22 mouse cellular contexts compared by ENCODE assay signal in the genomic region with DNA sequence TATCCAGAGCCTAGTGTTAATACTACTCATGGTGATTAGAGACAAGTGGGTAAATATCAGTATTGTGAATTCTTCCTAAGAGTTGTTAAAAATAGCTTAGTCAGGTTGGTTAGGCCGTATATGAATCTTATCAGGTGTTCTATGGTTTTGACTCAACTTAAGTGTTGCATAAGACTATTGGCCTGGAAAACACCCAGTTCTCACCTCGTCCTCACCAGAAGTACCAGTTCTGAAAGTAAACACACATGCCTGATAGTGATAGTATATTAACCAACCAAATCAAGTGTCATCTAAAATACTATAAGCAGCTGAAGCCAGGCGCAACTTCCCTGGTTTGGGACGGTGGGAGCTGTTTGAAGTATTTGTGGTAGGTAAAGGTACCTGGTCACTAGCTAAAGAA.
A peak's percentile ranks its signal among the peaks of the same experiment; 100 is the strongest.
DNase-seq lines count a peak whose midpoint lies in the region; ATAC-seq lines count a peak whose summit lies in the region.
"Had no signal": no experiment of that assay in that cellular context is flagged by ENCODE, and none has a peak within 500 bp of the region (broad histone marks: within the 10 kb centered on the region; RNA-seq: fewer than 3 reads in every experiment).

No protein-coding gene starts in this region.

- no peaks in the 10 kb centered on the region for H3K36me3 ChIP-seq in lung, embryonic 16.5 days (ENCODE audit: control insufficient read depth, insufficient read depth, low read length)
- no peaks in the 10 kb centered on the region for H3K36me3 ChIP-seq in intestine, embryonic 16.5 days (ENCODE audit: control insufficient read depth, insufficient read depth, low read length)
- no peaks in the 10 kb centered on the region for H3K36me3 ChIP-seq in stomach, embryonic 14.5 days (ENCODE audit: control insufficient read depth, insufficient read depth, low read length)
- H3K36me3 ChIP-seq in neural tube, embryonic 15.5 days = no peaks in the 10 kb centered on the region
- H3K36me3 ChIP-seq: forebrain, embryonic 12.5 days; heart, embryonic 15.5 days; limb, embryonic 12.5 days; liver, embryonic 15.5 days had no signal

- ATAC-seq in lung, embryonic 16.5 days (ENCODE audit: low read depth) = peak; percentile 54; the same call in 1 of the 2 replicates
- peak; percentile 91 for ATAC-seq in intestine, embryonic 16.5 days
- ATAC-seq in stomach, embryonic 14.5 days (ENCODE audit: insufficient number of reproducible peaks, insufficient read depth, low FRiP score, low read depth) = peak; percentile 79
- ATAC-seq in neural tube, embryonic 15.5 days (ENCODE audit: low FRiP score) = no peak
- ATAC-seq in erythroblast, adult 5-6 weeks (replicated peaks; ENCODE audit: low FRiP score, poor library complexity, severe bottlenecking) = no peak
- ATAC-seq: inflammation-experienced regulatory T-cells, adult 6 months had no signal

- 59% methylated on average over 4 of the region's 4 CpGs for WGBS in lung, embryonic 16.5 days
- WGBS in intestine, embryonic 16.5 days = 51% methylated on average over 4 of the region's 4 CpGs
- WGBS in stomach, embryonic 14.5 days = 55% methylated on average over 4 of the region's 4 CpGs
- WGBS in neural tube, embryonic 15.5 days = 91% methylated on average over 4 of the region's 4 CpGs

- no peaks in the 10 kb centered on the region for H3K9me3 ChIP-seq in lung, embryonic 16.5 days (ENCODE audit: control insufficient read depth, low read length)
- H3K9me3 ChIP-seq in intestine, embryonic 16.5 days (ENCODE audit: control insufficient read depth, low read length) = no peaks in the 10 kb centered on the region
- H3K9me3 ChIP-seq in stomach, embryonic 14.5 days (ENCODE audit: control insufficient read depth, low read depth, low read length) = no peaks in the 10 kb centered on the region
- no peaks in the 10 kb centered on the region for H3K9me3 ChIP-seq in neural tube, embryonic 15.5 days (replicated peaks)
- H3K9me3 ChIP-seq: forebrain, embryonic 12.5 days; heart, embryonic 15.5 days; limb, embryonic 12.5 days; liver, embryonic 15.5 days; megakaryocyte, embryonic 14.5 days had no signal

- no peak overlapping the region for H3K4me3 ChIP-seq in lung, embryonic 16.5 days (ENCODE audit: low read length)
- no peak overlapping the region for H3K4me3 ChIP-seq in intestine, embryonic 16.5 days (ENCODE audit: low read length)
- H3K4me3 ChIP-seq in stomach, embryonic 14.5 days (ENCODE audit: low read depth, low read length) = no peak overlapping the region
- no peak overlapping the region for H3K4me3 ChIP-seq in neural tube, embryonic 15.5 days (replicated peaks)
- H3K4me3 ChIP-seq: forebrain, embryonic 12.5 days; heart, embryonic 15.5 days; limb, embryonic 12.5 days; liver, embryonic 15.5 days; megakaryocyte, embryonic 14.5 days had no signal

- no peak overlapping the region for H3K9ac ChIP-seq in lung, embryonic 16.5 days (ENCODE audit: low read length)
- H3K9ac ChIP-seq in intestine, embryonic 16.5 days (ENCODE audit: low read depth, low read length) = no peak overlapping the region
- no peak overlapping the region for H3K9ac ChIP-seq in stomach, embryonic 14.5 days (replicated peaks; ENCODE audit: low read depth, low read length)
- H3K9ac ChIP-seq in neural tube, embryonic 15.5 days (replicated peaks) = no peak overlapping the region
- H3K9ac ChIP-seq: forebrain, embryonic 12.5 days; heart, embryonic 15.5 days; hindbrain, embryonic 14.5 days; limb, embryonic 12.5 days; liver, embryonic 15.5 days had no signal

- H3K27me3 ChIP-seq in lung, embryonic 16.5 days (ENCODE audit: control insufficient read depth, insufficient read depth, low read depth, low read length) = no peaks in the 10 kb centered on the region
- H3K27me3 ChIP-seq in intestine, embryonic 16.5 days (replicated peaks; ENCODE audit: control insufficient read depth, insufficient read depth, low read length) = no peaks in the 10 kb centered on the region
- H3K27me3 ChIP-seq in stomach, embryonic 14.5 days (ENCODE audit: control insufficient read depth, insufficient read depth, low read length) = no peaks in the 10 kb centered on the region
- H3K27me3 ChIP-seq in neural tube, embryonic 15.5 days (replicated peaks) = no peaks in the 10 kb centered on the region
- H3K27me3 ChIP-seq: forebrain, embryonic 12.5 days; heart, embryonic 15.5 days; limb, embryonic 12.5 days; liver, embryonic 15.5 days; megakaryocyte, embryonic 14.5 days had no signal

- H3K27ac ChIP-seq in lung, embryonic 16.5 days (ENCODE audit: low read length) = no peak overlapping the region
- H3K27ac ChIP-seq in intestine, embryonic 16.5 days (ENCODE audit: low read length) = peak overlapping the region; percentile 54
- H3K27ac ChIP-seq in stomach, embryonic 14.5 days (ENCODE audit: low read length) = no peak overlapping the region
- H3K27ac ChIP-seq in neural tube, embryonic 15.5 days (replicated peaks) = no peak overlapping the region
- H3K27ac ChIP-seq: forebrain, embryonic 12.5 days; heart, embryonic 15.5 days; hindbrain, embryonic 14.5 days; limb, embryonic 12.5 days; liver, embryonic 15.5 days had no signal

- peaks cover 15% of the 10 kb centered on the region for H3K4me1 ChIP-seq in lung, embryonic 16.5 days (replicated peaks; ENCODE audit: control insufficient read depth, insufficient read depth, low read length)
- peaks cover 9% of the 10 kb centered on the region for H3K4me1 ChIP-seq in intestine, embryonic 16.5 days (ENCODE audit: control insufficient read depth, insufficient read depth, low read length)
- peaks cover 5% of the 10 kb centered on the region; the same call in 1 of the 2 replicates for H3K4me1 ChIP-seq in stomach, embryonic 14.5 days (ENCODE audit: control insufficient read depth, insufficient read depth, low read length)
- H3K4me1 ChIP-seq in neural tube, embryonic 15.5 days = peaks cover 22% of the 10 kb centered on the region
- H3K4me1 ChIP-seq: liver, embryonic 15.5 days had no signal

- no peak overlapping the region for H3K4me2 ChIP-seq in lung, embryonic 16.5 days (ENCODE audit: low read depth, low read length)
- no peak overlapping the region; the same call in 1 of the 2 replicates for H3K4me2 ChIP-seq in intestine, embryonic 16.5 days (ENCODE audit: low read depth, low read length)
- H3K4me2 ChIP-seq in stomach, embryonic 14.5 days (replicated peaks; ENCODE audit: low read depth, low read length) = no peak overlapping the region
- no peak overlapping the region for H3K4me2 ChIP-seq in neural tube, embryonic 15.5 days
- H3K4me2 ChIP-seq: forebrain, embryonic 12.5 days; heart, embryonic 15.5 days; hindbrain, embryonic 14.5 days; limb, embryonic 12.5 days; liver, embryonic 15.5 days had no signal

- DNase-seq in lung, postnatal 14 days = no peak
- peak; percentile 51 for DNase-seq in gonadal fat pad, adult 2 months (ENCODE audit: low read depth)
- DNase-seq: adrenal gland, adult 2 months; cerebellum, adult 11 months; cerebellum, postnatal 10 days; gastrocnemius, postnatal 36 days; heart, postnatal 4 days; kidney, postnatal 25 days; midbrain, embryonic 14.5 days; right cerebral cortex, postnatal 25 days had no signal

Comparison
In these comparisons a context has a peak if more than half of its experiments do, and no peak if none do; other contexts are left out.
1. ATAC-seq: peak in lung, embryonic 16.5 days (single experiment), intestine, embryonic 16.5 days (single experiment) and stomach, embryonic 14.5 days (single experiment); none in neural tube, embryonic 15.5 days (single experiment) and erythroblast, adult 5-6 weeks (single experiment).